Mouse (Mus musculus) T-helper 1 cell (primary cell): Measurements from ENCODE around the gene Ddah2.

Source experiments
- in situ Hi-C: fragments of 300-600 bp; cut with MboI, MseI; formaldehyde crosslinking; loops from one replicate; pipeline ENCODE4 v1.15.1; 2025; ENCODE audit warnings: high pct_unique_total_duplicates

Gene Ddah2

DNA sequence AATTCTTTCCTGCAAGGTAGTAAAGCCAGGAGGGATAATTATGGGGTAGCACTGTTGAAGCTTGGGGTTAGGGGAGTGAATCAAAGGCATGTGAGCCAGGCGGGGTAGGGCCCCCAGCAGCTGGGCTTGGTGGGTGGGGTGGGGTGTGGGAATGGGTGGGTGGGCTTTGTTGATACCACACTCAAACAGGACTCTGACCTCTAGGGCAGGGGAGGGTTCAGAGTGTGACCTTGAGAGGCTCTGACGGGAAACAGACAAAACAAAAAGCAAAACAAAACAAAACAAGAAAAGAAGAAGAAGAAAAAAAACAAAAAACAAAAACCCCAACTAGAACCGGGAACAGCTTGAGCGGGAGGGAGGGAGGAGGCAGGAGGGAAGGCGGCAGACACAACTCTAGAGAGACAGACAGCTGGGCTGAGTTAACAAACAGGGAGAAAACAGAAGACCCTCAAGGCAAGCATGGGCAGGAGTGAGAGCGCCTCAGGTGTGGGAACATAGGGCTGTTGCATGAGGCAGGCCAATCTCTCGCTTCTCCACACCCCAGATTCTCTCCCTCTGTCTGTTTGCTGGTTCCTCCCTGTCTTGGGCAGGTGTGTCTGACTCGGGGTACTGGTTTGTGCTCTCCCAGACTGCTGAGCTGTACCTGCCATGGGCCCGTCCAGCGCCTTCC is 17.8 kb downstream of the Ddah2 start, which contains the start of gene Ly6g6e:
TSS of gene Ly6g6e (plus strand) at position 396 of the 670 bp plus-strand sequence.
- in situ Hi-C loops: no loop called here

DNA sequence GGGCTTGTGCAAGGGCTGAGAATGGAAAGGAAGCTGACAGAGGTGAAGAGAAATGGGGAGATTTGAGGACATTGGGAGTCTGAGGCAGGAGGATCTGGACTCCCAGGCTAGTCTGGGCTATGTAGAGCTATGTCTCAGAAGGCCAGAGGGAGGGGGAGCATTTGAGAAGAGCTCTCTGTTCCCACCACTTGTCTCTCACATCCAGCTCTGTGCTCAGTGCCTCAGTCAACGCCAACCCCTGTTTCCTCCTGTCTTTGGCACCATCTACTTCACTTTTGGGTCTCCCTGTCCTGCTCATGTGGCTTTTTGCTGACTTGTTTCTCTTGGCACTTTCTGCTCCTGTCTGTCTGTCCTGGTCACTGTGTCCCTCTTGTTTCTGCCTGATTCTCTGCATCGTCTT is 18.4 kb downstream of the Ddah2 start:
- in situ Hi-C loops: no loop called here

DNA sequence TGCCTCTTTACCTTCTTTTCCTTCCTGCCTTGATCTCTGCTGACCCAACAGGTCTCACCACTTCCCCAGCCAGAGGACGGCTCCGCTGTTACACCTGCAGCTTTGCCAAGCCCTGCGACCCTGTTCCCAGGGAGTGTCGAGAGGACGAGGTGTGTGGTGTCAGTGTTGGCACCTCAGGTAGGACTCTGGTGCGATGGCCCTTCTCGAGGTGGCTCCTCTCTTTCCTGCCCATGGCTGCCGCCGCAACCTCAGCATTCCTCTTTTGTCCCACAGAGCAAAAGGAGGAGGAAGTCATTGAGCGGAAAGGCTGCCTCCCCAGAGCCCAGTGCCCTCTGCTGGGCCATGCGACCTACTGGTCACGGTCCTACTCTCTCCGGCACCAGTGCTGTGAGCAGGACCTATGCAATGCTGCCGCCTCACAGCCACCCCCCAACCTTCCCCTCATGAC is 19.0 kb downstream of the Ddah2 start, which contains the start of gene Ly6g6d:
TSS of gene Ly6g6d (minus strand) at position 280 of the 448 bp plus-strand sequence.
- in situ Hi-C loops: no loop called here

DNA sequence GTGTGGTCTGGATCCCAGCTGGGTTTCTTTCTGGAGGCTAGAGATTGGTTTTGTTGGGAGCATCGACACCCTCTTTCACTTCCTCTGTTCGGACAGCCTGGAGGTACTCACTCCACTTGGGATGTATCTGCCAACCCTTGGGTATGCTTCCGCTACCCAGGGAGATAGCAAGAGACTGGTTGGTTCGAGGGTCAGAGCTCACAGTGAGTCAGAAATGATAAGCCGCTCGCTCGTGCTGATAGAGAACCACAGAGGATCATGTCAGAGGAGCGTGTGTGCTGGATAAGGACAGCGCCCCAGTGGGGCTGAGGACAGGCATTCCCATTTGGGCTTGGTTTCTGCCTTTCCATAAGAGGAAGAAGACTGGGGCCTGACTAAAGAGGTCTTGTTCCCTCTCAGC is 20.9 kb downstream of the Ddah2 start:
- in situ Hi-C loops: no loop called here

DNA sequence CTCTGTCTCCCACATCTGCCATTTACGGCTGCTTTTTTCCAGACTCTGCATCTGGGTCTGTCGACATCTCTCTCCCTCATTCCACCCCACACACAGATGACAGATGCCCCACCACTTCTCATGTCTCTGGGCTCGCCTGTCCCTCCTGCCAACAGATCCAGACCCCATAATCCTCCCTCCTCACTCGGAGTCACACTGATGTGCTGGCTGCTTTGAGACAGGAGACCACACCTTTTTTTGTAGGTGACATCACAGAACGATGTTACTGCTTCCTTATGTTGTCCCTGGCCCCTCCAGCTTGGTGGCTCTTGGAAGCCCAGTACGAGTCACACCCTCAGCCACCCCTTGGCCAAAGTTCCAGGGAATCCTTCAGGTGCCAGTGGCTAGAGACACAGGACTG is 21.4 kb downstream of the Ddah2 start:
- in situ Hi-C loops: no loop called here

DNA sequence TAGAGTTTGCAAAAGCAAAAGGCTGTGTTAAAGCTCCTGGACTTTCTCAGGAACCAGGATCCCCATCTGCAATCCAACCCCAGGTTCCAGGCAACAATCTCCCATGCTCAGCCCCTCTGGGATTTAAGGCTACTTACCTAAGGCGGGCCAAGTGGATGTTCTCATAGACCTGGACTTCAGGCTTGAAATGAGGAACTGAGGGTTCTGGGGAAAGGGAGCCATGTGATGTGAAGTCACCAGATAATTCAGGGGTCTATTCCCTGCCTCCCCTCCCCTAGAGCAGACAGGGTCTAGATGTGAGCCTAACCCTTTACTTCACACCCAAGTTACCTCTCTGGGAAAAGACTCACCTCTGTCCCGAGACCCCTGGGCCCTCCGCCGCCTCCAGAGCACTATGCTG is 21.9 kb downstream of the Ddah2 start:
- in situ Hi-C loops: no loop called here

DNA sequence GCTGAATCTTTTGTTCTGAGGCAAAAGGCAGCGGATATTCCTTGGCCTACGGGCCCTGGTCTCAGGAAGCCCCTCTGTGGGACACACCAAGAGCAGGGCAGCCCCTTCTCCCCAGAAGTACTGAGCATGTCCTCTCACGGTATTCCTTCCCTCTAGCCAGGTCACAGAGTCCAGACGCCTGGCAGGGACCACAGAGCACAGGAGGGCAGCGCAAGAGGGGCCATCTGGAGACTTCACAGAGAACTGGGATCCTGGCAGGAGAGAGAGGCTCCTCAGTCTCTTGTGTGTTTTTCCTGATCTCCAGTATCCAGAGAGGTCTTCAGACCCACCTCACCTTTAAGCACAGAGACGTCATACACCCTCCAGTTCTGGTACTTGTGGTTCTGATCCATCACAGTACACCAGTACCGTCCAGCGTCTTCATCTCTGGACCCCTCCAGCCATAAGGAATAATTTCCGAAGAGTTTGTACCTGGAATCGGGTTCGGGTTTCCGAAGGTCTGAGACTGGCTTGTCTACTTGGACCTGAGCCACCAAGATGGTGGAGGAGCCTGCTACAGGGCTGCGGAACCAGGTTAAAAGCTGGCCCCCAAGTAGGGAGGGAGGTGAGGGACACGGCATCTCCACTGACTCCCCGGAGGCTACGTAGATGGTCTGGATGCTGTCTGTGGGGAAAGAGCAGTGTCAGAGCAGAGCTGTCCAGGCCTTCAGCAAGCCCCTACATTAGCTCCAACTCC is 24.2 kb downstream of the Ddah2 start:
- in situ Hi-C loops: no loop called here

DNA sequence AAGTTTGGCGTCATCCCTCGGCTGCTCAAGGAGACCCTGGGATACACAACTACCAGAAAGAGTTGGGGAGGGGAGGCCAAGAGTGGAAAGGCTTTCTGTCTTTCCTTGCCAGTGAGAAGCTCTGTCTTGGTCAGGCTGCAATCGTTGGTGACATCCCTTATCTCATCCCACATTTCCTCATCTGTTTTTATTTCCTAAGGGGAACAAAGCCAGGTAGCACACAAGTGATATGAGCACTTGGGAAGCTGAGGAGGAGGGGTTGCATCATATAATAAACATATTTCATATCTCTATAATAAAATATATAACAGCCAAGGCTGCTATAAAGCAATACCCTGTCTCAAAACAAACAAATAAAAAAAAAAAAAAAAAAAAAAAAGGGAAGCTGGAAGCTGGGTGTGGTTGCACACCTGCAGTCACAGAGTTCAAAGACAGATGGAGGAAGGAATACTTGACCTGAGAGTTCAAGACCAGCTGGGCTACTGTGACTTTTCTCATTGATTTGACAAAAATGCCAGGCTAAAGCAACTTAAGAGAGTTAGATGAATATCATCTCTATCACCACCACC is 25.2 kb downstream of the Ddah2 start:
- in situ Hi-C loops: no loop called here

DNA sequence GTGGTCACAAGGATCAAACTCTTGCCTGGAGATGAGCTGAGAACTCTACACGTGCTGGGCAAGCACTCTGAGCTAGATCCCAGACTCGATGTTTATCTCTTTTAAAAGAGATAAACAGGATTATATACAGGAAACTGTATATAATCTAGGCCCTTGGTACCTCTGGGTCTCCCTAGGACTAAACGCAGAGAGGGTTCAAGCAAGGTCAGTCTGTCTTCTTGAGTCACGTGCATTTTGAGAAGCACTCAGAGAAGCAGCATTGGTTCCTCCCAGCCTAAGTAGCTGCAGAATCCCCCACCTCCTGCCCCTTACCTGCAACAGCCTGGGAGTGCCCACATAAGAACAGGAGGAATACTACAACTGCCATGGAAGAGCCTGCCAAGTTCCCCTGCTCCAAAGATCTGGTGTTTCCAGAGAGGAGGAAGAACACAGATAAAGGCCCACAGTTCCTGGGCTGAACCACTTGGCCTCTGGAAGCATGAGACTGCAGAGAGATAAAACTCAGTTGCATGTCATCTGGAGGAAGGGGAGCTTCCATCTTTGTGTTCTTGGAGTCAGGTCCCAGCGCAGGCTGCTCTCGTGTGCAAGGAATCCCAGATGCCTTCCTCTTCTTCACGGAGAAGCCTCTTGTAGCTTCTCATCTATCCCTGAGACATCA is 26.5 kb downstream of the Ddah2 start, which contains the start of gene Ly6g6f:
TSS of gene Ly6g6f (minus strand) at position 403 of the 658 bp plus-strand sequence.
- in situ Hi-C loops: no loop called here

DNA sequence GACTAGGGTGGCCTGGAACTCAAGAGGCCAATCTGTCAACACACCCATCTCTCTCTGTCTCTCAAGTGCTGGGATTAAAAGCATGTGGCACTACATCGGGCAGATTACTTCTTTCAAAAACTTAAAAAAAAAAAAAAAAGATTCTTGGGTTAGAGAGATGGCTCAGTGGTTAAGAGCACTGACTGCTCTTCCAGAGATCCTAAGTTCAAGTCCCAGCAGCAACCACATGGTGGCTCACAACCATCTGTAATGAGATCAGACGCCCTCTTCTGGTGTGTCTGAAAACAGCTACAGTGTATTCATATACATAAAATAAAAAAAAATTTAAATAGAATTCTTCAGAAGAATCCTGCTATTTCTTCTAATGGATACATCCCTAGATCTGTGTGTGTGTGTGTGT is 29.3 kb downstream of the Ddah2 start:
- in situ Hi-C loops: no loop called here

DNA sequence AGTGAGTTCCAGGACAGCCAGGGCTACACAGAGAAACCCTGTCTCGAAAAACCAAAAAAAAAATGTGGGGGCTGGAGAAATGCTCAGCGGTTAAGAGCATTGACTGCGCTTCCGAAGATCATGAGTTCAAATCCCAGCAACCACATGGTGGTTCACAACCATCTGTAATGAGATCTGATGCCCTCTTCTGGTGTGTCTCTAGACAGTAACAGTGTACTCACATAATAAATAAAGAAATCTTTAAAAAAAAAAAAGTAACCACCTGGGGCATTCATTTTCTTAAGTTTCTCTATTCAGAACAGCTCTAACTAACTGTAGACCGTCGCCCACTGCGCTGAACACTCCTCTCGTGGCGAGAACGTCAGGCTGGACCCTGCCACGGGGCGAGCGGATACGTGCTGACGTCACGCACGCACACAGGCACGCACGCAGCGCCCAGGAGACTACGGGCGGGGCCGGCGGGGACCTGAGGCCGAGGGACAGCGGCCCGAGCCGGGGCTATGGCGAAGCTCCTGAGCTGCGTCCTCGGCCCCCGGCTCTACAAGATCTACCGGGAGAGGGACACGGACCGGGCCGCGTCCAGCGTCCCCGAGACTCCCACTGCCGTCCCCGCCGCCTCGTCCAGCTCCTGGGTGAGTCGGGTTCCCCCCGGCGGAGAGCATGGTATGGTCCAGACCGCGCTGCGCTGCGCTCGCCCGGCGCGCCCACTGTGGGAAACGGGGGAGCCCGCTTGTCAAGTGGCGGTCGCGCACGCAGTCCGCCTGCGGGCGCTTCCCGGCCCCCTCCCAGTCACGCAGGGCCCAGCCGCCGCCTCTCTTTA is 30.2 kb downstream of the Ddah2 start, which contains the start of gene Abhd16a:
TSS of gene Abhd16a (plus strand) at position 439 of the 820 bp plus-strand sequence.
- in situ Hi-C loops: no loop called here

DNA sequence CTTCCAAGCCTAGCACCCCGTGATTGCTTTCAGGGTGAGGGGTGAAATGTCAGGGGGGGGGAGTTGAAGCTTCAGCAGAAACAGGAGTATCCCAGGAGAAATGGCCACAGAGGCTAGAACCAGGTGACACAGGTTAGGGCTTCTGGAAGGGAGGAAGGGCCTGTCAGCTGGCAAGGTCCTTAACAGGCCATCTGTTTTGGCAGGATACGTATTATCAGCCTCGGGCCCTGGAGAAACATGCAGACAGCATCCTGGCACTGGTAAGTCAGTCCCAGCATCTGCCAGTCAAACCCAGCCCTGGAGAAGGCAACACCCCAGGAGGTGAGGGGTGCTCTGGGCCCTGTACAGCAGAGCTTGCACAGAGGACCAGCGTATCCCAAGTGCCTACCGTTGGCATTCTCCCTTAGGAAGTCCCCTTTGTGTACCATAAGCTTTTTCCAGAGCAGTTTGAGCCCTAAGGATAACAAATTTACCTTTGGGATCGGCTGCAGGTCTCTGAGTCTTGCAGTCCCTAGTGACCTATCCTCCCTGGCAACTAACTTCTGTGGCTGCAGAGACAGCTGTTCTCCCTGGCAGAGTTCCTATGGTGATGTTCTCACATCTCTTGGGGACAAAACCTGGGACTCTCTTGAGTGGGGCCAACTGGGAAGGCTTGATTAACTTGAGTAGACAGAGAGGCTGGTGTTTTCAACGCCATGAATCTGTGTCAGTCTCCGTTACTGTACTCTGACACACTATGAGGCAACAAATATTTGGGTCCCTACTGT is 31.5 kb downstream of the Ddah2 start:
- in situ Hi-C loops: no loop called here

DNA sequence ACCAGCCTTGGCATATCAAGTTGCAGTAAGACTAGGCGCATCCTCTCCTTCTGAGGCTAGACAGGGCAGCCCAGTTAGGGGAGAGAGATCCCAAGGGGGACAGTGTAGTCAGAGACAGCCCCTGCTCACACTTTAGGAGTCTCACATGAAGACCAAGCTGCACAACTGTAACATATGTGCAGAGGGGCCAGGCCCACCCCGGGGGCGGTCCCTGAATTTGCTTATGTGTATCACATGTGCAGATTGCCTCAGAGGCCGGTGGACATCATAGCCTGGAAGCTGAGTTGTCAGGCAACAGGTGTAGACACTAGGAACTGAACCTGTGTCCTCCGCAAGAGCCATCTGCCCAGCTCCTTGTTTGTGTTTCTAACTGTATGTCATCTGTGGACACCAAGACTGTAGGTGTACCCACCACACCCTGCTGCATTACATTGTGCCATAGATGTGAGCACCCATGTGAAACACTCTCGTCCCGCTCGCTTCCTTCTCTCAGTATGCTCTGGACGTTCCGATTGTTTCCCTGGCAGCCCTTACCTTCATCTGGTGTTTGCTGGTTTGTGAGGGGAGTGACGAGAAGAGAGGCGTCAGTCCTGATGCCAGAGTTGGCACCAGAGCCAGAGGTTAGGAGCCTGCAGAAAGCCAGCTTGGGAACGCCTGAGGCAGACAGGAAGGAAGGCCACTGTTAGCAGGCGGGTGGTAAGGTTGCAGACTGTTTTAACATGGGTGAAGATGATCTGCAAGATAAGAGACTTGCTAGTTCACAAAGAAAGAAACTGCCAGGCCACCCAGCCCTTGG is 33.8 kb downstream of the Ddah2 start:
- in situ Hi-C loops: no loop called here

DNA sequence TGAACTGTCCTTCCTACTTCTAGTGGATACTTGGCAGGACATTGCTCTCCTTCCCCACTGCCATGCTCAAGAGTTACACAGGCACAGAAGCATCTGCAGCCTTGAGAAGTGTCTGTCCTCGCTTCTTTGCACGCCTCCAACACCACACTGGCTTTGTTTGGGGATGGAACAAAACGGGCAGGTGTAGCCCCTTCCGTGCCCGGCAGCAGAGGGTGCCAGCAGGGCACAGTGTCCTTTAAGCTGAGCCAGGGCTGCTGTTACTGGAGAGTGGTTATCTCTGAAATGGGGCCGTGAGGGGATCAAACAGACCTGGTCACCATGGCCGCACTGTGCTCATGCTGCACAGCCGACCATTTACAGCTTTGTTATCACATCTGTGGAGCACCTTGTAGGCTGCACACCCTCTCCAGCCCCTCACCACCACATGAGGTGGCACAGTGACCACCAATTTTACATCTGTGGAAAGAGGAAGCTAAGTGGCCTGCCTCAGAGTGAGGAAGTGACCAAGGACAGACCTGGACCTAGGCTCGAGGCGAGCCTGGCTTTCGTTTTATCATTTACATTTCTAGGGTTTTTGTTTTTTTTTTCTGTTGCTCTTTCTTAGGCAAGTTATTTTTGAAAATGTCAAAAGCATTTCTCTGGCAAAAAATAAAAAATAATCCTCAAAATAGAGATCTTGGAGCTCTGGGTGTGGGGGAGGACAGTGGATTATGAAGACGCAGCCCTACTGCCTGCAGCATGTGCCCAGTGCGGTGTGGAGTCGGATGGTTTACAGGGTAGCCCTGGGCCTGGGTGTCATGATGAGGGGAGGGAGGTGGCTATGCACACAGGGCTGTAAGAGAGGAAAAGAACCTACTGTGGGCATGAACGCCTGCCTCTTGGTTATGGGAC is 35.9 kb downstream of the Ddah2 start:
- in situ Hi-C loops: no loop called here

DNA sequence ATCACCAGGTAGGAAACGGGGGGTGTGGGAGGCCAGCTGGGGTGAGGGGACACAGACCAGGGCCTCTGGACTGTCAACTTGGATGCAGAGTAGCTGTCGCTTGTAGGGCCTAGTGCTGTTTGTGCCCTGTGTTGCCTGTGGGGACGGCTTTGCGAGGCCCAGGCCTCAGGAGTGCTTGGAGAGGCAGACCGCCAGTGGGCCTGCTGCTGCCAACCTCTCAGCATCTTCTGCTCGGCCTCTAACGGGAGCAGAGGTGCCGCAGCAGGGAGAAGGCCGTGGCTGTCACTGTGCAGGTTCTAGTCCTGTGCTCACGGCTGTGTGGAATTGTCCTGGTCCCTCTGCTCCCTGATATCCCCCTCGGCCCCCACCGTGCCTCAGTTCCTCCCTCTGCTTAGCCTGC is 37.8 kb downstream of the Ddah2 start:
- in situ Hi-C loops: no loop called here

DNA sequence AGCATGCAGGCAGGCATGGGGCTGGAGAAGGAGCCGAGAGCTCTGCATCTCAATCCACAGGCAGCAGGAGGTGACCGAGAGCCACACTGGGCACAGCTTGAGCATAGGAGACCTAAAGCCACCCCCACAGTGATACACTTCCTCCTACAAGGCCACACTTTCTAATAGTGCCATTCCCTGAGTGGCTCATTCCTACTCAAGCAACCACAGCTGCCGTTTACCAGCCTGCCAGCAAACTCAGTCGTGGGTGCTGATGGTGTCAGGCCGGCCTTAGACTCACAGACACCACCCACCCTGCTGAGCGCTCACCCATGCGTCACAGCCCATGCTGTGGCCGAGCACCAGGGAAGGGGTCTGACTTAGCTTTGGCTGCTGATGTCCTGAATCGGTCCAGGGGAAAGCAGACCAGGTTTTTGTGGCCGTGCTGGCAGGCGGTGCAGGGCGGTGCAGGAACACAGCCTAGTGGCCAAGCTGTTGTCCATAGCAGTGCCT is 38.4 kb downstream of the Ddah2 start:
- in situ Hi-C loops: no loop called here

DNA sequence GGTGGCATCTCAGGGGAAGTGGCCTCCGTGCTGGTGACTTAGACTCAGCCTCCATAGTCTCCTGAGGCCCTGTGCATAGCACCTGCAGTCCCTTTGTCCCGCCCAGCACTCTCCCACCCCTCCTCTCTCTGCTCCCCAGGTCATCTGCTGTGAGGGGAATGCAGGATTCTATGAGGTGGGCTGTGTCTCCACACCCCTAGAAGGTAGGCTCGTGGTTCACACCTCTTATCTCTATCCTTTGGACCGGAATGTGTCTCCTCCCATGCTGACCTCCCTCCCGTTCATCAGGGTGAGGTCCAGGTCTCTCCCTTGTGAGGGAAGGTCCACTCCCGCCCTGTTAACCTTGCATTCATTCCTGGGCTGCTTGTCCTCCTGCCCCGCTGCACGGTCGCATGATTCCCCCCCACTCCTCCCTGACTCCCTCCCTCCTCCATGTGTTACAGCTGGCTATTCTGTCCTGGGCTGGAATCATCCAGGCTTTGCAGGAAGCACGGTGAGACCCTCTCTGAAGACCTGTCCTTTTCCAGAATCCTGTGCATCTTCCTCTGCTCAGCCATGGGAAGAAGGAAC is 41.4 kb downstream of the Ddah2 start:
- in situ Hi-C loops: loop anchor here (25.0 kb wide), 1 partner anchor 463 kb away; the partner anchor contains the start of genes Atf6b, Fkbpl, Ppt2 and Prrt1

DNA sequence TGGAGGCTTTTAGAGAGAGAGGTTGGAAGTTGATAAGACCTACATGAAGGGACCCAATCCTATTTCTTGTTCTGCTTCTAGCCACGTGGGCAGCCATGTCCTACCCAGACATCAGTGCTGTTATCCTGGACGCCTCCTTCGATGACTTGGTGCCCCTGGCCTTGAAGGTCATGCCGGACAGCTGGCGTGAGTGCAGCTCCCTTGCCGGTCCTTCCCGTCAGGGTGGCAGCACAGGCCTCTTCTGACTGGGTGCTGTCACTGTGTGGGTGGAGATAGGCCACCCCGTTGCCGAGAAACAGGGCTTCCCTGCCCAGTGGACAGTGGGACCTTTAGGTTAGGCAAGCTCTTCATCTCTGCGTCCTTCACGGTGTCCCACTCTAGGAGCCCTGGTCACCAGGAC is 42.3 kb downstream of the Ddah2 start:
- in situ Hi-C loops: loop anchor here (25.0 kb wide), 1 partner anchor 464 kb away; the partner anchor contains the start of genes Atf6b, Fkbpl, Ppt2 and Prrt1
